Mouse (Mus musculus): ENCODE measurements around the gene Tm7sf2. TPM values are rescaled to one million over a fixed set of nuclear protein-coding genes. Genes with fewer than 3 reads are reported as not detected.

Tm7sf2 gene
- 25.5 and 29.1 TPM in 2 replicates for polyA plus RNA-seq (2015; fragmentation: Nextera tagmentation; extraction: Ambion mirVana)

GRCm38 (mm10) chr19:6067724-6068415 is at the start of gene Tm7sf2:
TSS of gene Tm7sf2 (minus strand) at chr19:6068373.
- 11% methylated on average over 33 of the region's 33 CpGs for WGBS
- peak; percentile 95 for ATAC-seq (ENCODE audit: insufficient read depth, low FRiP score)
- peaks cover 16% of the 10 kb centered on the region for H3K4me1 ChIP-seq (ENCODE audit: control insufficient read depth, insufficient read depth, low read length)
- no peaks in the 10 kb centered on the region for H3K27me3 ChIP-seq (ENCODE audit: control insufficient read depth, insufficient read depth, low read length)
- H3K4me2 ChIP-seq (ENCODE audit: low read depth, low read length): peak within 1 kb of the TSS; percentile 99
- H3K27ac ChIP-seq (ENCODE audit: low read length): peak within 1 kb of the TSS; percentile 85
- H3K9ac ChIP-seq (ENCODE audit: low read length): peak within 1 kb of the TSS; percentile 74
- peaks cover 6% of the 10 kb centered on the region; the same call in 1 of the 2 replicates for H3K36me3 ChIP-seq (ENCODE audit: control insufficient read depth, insufficient read depth, low read length)
- H3K9me3 ChIP-seq (replicated peaks; ENCODE audit: control insufficient read depth, low read length): no peaks in the 10 kb centered on the region
- peak within 1 kb of the TSS; percentile 54 for H3K4me3 ChIP-seq (replicated peaks; ENCODE audit: low read length)

GRCm38 (mm10) chr19:6117346-6117985 is 49.3 kb upstream of the Tm7sf2 start:
- Histone ChIP-seq H3K4me1 (ENCODE audit: control insufficient read depth, insufficient read depth, low read length) (peaks cover 14% of the 10 kb centered on the region; the same call in 1 of the 2 replicates), H3K9ac (ENCODE audit: low read length) (peak overlapping the region; percentile 92), H3K36me3 (ENCODE audit: control insufficient read depth, insufficient read depth, low read length) (0 out of 2 replicates have a peak, but pooled peaks cover 8% of the 10 kb centered on the region), H3K27ac (ENCODE audit: low read length) (peak overlapping the region; percentile 98), H3K4me2 (ENCODE audit: low read depth, low read length) (peak overlapping the region; percentile 87), H3K4me3 (replicated peaks; ENCODE audit: low read length) (peak overlapping the region; percentile 90), H3K27me3 (ENCODE audit: control insufficient read depth, insufficient read depth, low read length) (no peaks in the 10 kb centered on the region), H3K9me3 (replicated peaks; ENCODE audit: control insufficient read depth, low read length) (no peaks in the 10 kb centered on the region)
- peak; percentile 1; the same call in 1 of the 2 replicates for ATAC-seq (ENCODE audit: insufficient read depth, low FRiP score)
- WGBS: 4% methylated on average over 32 of the region's 32 CpGs

GRCm38 (mm10) chr19:6116113-6116850 is 48.1 kb upstream of the Tm7sf2 start:
- no peak overlapping the region for H3K27ac ChIP-seq (ENCODE audit: low read length)
- ATAC-seq (ENCODE audit: insufficient read depth, low FRiP score): no peak
- no peaks in the 10 kb centered on the region for H3K9me3 ChIP-seq (replicated peaks; ENCODE audit: control insufficient read depth, low read length)
- 86% methylated on average over 15 of the region's 15 CpGs for WGBS
- peaks cover 14% of the 10 kb centered on the region; the same call in 1 of the 2 replicates for H3K4me1 ChIP-seq (ENCODE audit: control insufficient read depth, insufficient read depth, low read length)
- H3K36me3 ChIP-seq (ENCODE audit: control insufficient read depth, insufficient read depth, low read length): 0 out of 2 replicates have a peak, but pooled peaks cover 8% of the 10 kb centered on the region
- H3K4me2 ChIP-seq (ENCODE audit: low read depth, low read length): no peak overlapping the region; the same call in 1 of the 2 replicates
- no peaks in the 10 kb centered on the region for H3K27me3 ChIP-seq (ENCODE audit: control insufficient read depth, insufficient read depth, low read length)
- H3K9ac ChIP-seq (ENCODE audit: low read length): 0 out of 2 replicates have a peak overlapping the region, but pooled peaks have one; percentile 22
- H3K4me3 ChIP-seq (replicated peaks; ENCODE audit: low read length): 0 out of 2 replicates have a peak overlapping the region, but pooled peaks have one; percentile 90

GRCm38 (mm10) chr19:6113116-6113515 is 44.9 kb upstream of the Tm7sf2 start:
- no peak overlapping the region for H3K9ac ChIP-seq (ENCODE audit: low read length)
- H3K4me3 ChIP-seq (replicated peaks; ENCODE audit: low read length): no peak overlapping the region
- no peaks in the 10 kb centered on the region for H3K9me3 ChIP-seq (replicated peaks; ENCODE audit: control insufficient read depth, low read length)
- peaks cover 8% of the 10 kb centered on the region; the same call in 1 of the 2 replicates for H3K4me1 ChIP-seq (ENCODE audit: control insufficient read depth, insufficient read depth, low read length)
- H3K4me2 ChIP-seq (ENCODE audit: low read depth, low read length): no peak overlapping the region
- ATAC-seq (ENCODE audit: insufficient read depth, low FRiP score): no peak
- WGBS: 35% methylated on average over 6 of the region's 6 CpGs
- 0 out of 2 replicates have a peak, but pooled peaks cover 8% of the 10 kb centered on the region for H3K36me3 ChIP-seq (ENCODE audit: control insufficient read depth, insufficient read depth, low read length)
- no peaks in the 10 kb centered on the region for H3K27me3 ChIP-seq (ENCODE audit: control insufficient read depth, insufficient read depth, low read length)
- H3K27ac ChIP-seq (ENCODE audit: low read length): no peak overlapping the region

GRCm38 (mm10) chr19:6105586-6105985 is 37.4 kb upstream of the Tm7sf2 start, which contains the start of gene Naaladl1:
TSS of gene Naaladl1 (plus strand) at chr19:6105782.
- Histone ChIP-seq H3K27me3 (ENCODE audit: control insufficient read depth, insufficient read depth, low read length) (no peaks in the 10 kb centered on the region), H3K9me3 (replicated peaks; ENCODE audit: control insufficient read depth, low read length) (no peaks in the 10 kb centered on the region), H3K4me2 (ENCODE audit: low read depth, low read length) (no peak within 1 kb of the TSS), H3K4me1 (ENCODE audit: control insufficient read depth, insufficient read depth, low read length) (no peaks in the 10 kb centered on the region), H3K36me3 (ENCODE audit: control insufficient read depth, insufficient read depth, low read length) (no peaks in the 10 kb centered on the region), H3K9ac (ENCODE audit: low read length) (0 out of 2 replicates have a peak within 1 kb of the TSS, but pooled peaks have one; percentile 3), H3K27ac (ENCODE audit: low read length) (no peak within 1 kb of the TSS), H3K4me3 (replicated peaks; ENCODE audit: low read length) (no peak within 1 kb of the TSS)
- 80% methylated on average over 7 of the region's 7 CpGs for WGBS
- ATAC-seq (ENCODE audit: insufficient read depth, low FRiP score): no peak

- Histone ChIP-seq H3K4me2 (ENCODE audit: low read depth, low read length) (no peak overlapping the region), H3K4me1 (ENCODE audit: control insufficient read depth, insufficient read depth, low read length) (no peaks in the 10 kb centered on the region), H3K9me3 (replicated peaks; ENCODE audit: control insufficient read depth, low read length) (no peaks in the 10 kb centered on the region), H3K36me3 (ENCODE audit: control insufficient read depth, insufficient read depth, low read length) (no peaks in the 10 kb centered on the region), H3K27ac (ENCODE audit: low read length) (no peak overlapping the region), H3K4me3 (replicated peaks; ENCODE audit: low read length) (no peak overlapping the region), H3K9ac (ENCODE audit: low read length) (0 out of 2 replicates have a peak overlapping the region, but pooled peaks have one; percentile 3), H3K27me3 (ENCODE audit: control insufficient read depth, insufficient read depth, low read length) (no peaks in the 10 kb centered on the region)
- WGBS: 67% methylated on average over 4 of the region's 4 CpGs
- no peak for ATAC-seq (ENCODE audit: insufficient read depth, low FRiP score)
These were observed 36.3 kb upstream of the Tm7sf2 start for GRCm38 (mm10) chr19:6104476-6104875.

GRCm38 (mm10) chr19:6102169-6102853 is 34.1 kb upstream of the Tm7sf2 start:
- peak; percentile 32; the same call in 1 of the 2 replicates for ATAC-seq (ENCODE audit: insufficient read depth, low FRiP score)

GRCm38 (mm10) chr19:6101186-6101585 is 33.0 kb upstream of the Tm7sf2 start:
- no peaks in the 10 kb centered on the region for H3K4me1 ChIP-seq (ENCODE audit: control insufficient read depth, insufficient read depth, low read length)
- 53% methylated on average over 6 of the region's 6 CpGs for WGBS
- H3K27me3 ChIP-seq (ENCODE audit: control insufficient read depth, insufficient read depth, low read length): no peaks in the 10 kb centered on the region
- H3K9me3 ChIP-seq (replicated peaks; ENCODE audit: control insufficient read depth, low read length): no peaks in the 10 kb centered on the region
- no peak overlapping the region for H3K9ac ChIP-seq (ENCODE audit: low read length)
- no peak overlapping the region for H3K4me2 ChIP-seq (ENCODE audit: low read depth, low read length)
- H3K27ac ChIP-seq (ENCODE audit: low read length): no peak overlapping the region
- ATAC-seq (ENCODE audit: insufficient read depth, low FRiP score): no peak
- H3K4me3 ChIP-seq (replicated peaks; ENCODE audit: low read length): no peak overlapping the region
- H3K36me3 ChIP-seq (ENCODE audit: control insufficient read depth, insufficient read depth, low read length): no peaks in the 10 kb centered on the region

More at GRCm38 (mm10) chr19:6102169-6102853, 34.1 kb upstream of the Tm7sf2 start:
- H3K27me3 ChIP-seq (ENCODE audit: control insufficient read depth, insufficient read depth, low read length): no peaks in the 10 kb centered on the region
- no peak overlapping the region for H3K4me2 ChIP-seq (ENCODE audit: low read depth, low read length)
- WGBS: 73% methylated on average over 6 of the region's 6 CpGs
- H3K4me3 ChIP-seq (replicated peaks; ENCODE audit: low read length): no peak overlapping the region
- H3K36me3 ChIP-seq (ENCODE audit: control insufficient read depth, insufficient read depth, low read length): no peaks in the 10 kb centered on the region
- H3K9ac ChIP-seq (ENCODE audit: low read length): no peak overlapping the region
- no peak overlapping the region for H3K27ac ChIP-seq (ENCODE audit: low read length)
- no peaks in the 10 kb centered on the region for H3K4me1 ChIP-seq (ENCODE audit: control insufficient read depth, insufficient read depth, low read length)
- no peaks in the 10 kb centered on the region for H3K9me3 ChIP-seq (replicated peaks; ENCODE audit: control insufficient read depth, low read length)
